Mouse (Mus musculus) heart, embryonic 14.5 days (tissue): ENCODE data around the gene Dapk1. TPM values are rescaled to one million over a fixed set of nuclear protein-coding genes. Genes with fewer than 3 reads are reported as not detected.

Experiments used
- ATAC-seq: fragments of 200-750 bp; cut with Nextera tagmentation; 2 replicates; pipeline ENCODE4 v1.8.0; 2017; ENCODE audit warnings: low read depth, moderate TSS enrichment; ENCODE audit not compliant: insufficient number of reproducible peaks, insufficient read depth, low FRiP score
- H3K27ac ChIP-seq, 2 experiments: fragments of 200-500 bp in 1 of 2; fragments of 300-500 bp in 1 of 2; sonication (generic) in 1 of 2; replicated peaks in 1 of 2; 2 replicates each; pipeline ENCODE4 v1.5.1; 2012 to 2014; ENCODE audit warnings: low read depth in 2 of 2, low read length in 2 of 2, control low read depth in 1 of 2, mild to moderate bottlenecking in 1 of 2, mixed read lengths in 1 of 2; ENCODE audit not compliant: control insufficient read depth in 1 of 2, insufficient read depth in 1 of 2
- H3K27me3 ChIP-seq: fragments of 300-500 bp; sonication (generic); 2 replicates; pipeline ENCODE4 v1.6.1; 2014; ENCODE audit warnings: mild to moderate bottlenecking, low read length, control low read depth; ENCODE audit not compliant: control insufficient read depth, insufficient read depth
- H3K36me3 ChIP-seq: fragments of 300-500 bp; sonication (generic); 2 replicates; pipeline ENCODE4 v1.6.1; 2014; ENCODE audit warnings: mild to moderate bottlenecking, control low read depth, low read length, mixed read lengths; ENCODE audit not compliant: control insufficient read depth, insufficient read depth
- H3K4me1 ChIP-seq, 2 experiments: fragments of 200-500 bp in 1 of 2; fragments of 300-500 bp in 1 of 2; sonication (generic) in 1 of 2; 2 replicates each; pipeline ENCODE4 v1.6.1; 2012 to 2014; ENCODE audit warnings: low read length in 2 of 2, control low read depth in 1 of 2, mixed read lengths in 1 of 2; ENCODE audit not compliant: control insufficient read depth in 2 of 2, insufficient read depth in 2 of 2
- H3K4me2 ChIP-seq: fragments of 300-500 bp; sonication (generic); 2 replicates; pipeline ENCODE4 v1.6.1; 2014; ENCODE audit warnings: mild to moderate bottlenecking, low read length
- H3K4me3 ChIP-seq, 2 experiments: fragments of 200-500 bp in 1 of 2; fragments of 300-500 bp in 1 of 2; sonication (generic) in 1 of 2; 2 replicates each; pipeline ENCODE4 v1.5.1; 2012 to 2014; ENCODE audit warnings: low read length in 2 of 2, mild to moderate bottlenecking in 2 of 2, control low read depth in 1 of 2, low read depth in 1 of 2, moderate library complexity in 1 of 2; ENCODE audit not compliant: control insufficient read depth in 1 of 2, insufficient read depth in 1 of 2
- H3K9ac ChIP-seq: fragments of 300-500 bp; sonication (generic); 2 replicates; pipeline ENCODE4 v1.6.1; 2014; ENCODE audit warnings: mild to moderate bottlenecking, low read length
- H3K9me3 ChIP-seq: fragments of 300-500 bp; sonication (generic); 2 replicates; pipeline ENCODE4 v1.6.1; 2016; ENCODE audit warnings: low read length, control low read depth; ENCODE audit not compliant: control insufficient read depth
- WGBS: fragments of 180-500 bp; shearing (Covaris S2); extraction: QIAGEN DNeasy Blood & Tissue Kit; methylation state at CpG from one replicate; pipeline ENCODE4 v1.1.7; 2014; 5-methylcytosine and 5-hydroxymethylcytosine counted together
- polyA plus RNA-seq: library from polyadenylated mRNA; unstranded; fragments of >200 nt; fragmentation: Nextera tagmentation; extraction: Ambion mirVana; gene quantifications from 2 replicates; pipeline ENCODE4 v1.2.1, GENCODE M21; 2014

Dapk1 gene
- polyA plus RNA-seq, 1 experiment from 2014 or later, result 8.2 TPM

GRCm38 (mm10) chr13:60709136-60709535 is 107.4 kb downstream of the Dapk1 start:
- Histone ChIP-seq H3K9me3 (no peaks in the 10 kb centered on the region), H3K27me3 (no peaks in the 10 kb centered on the region), H3K4me3 (no peak overlapping the region), H3K36me3 (no peaks in the 10 kb centered on the region), H3K4me2 (no peak overlapping the region), H3K27ac (no peak overlapping the region), H3K9ac (no peak overlapping the region), H3K4me1 (no peaks in the 10 kb centered on the region; a peak in 1 of 4 replicates)
- WGBS, result 83% methylated on average over 6 of the region's 6 CpGs
- ATAC-seq, result no peak

DNA sequence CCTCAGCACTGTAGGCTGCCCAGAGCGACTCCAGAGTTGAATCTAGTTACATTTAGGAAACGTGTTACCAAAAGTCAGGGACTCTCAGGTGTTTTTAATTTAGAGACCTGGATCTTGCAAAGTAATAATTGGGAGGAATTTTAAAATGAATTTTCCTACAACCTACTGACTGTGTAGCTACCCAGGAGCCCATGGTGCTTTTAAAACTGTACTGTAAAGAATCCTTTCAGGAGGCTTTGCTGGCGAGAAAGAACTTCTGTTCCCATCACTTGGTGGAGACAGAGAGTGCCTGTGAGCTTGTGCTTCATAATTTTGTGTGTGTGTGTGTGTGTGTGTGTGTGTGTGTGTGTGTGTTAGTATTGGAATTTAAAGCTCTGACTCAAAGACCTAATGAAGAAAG is 109.2 kb downstream of the Dapk1 start:
- Histone ChIP-seq H3K27me3 (no peaks in the 10 kb centered on the region), H3K4me3 (no peak overlapping the region), H3K4me1 (no peaks in the 10 kb centered on the region; a peak in 1 of 4 replicates), H3K9ac (no peak overlapping the region), H3K4me2 (no peak overlapping the region), H3K27ac (no peak overlapping the region), H3K9me3 (no peaks in the 10 kb centered on the region), H3K36me3 (no peaks in the 10 kb centered on the region)
- ATAC-seq, result no peak
- WGBS, result 88% methylated on average over 3 of the region's 3 CpGs

GRCm38 (mm10) chr13:60713537-60713936 is 111.8 kb downstream of the Dapk1 start:
- H3K36me3 ChIP-seq, result no peaks in the 10 kb centered on the region
- no peak for ATAC-seq
- 91% methylated on average over 4 of the region's 4 CpGs for WGBS

GRCm38 (mm10) chr13:60716107-60716506 is 114.4 kb downstream of the Dapk1 start:
- no peak for ATAC-seq
- Histone ChIP-seq H3K27me3 (no peaks in the 10 kb centered on the region), H3K4me3 (no peak overlapping the region), H3K4me1 (no peaks in the 10 kb centered on the region; a peak in 1 of 4 replicates), H3K27ac (no peak overlapping the region), H3K9ac (no peak overlapping the region), H3K36me3 (peaks cover 11% of the 10 kb centered on the region; the same call in 1 of the 2 replicates), H3K4me2 (no peak overlapping the region), H3K9me3 (no peaks in the 10 kb centered on the region)
- WGBS, result 48% methylated on average over 3 of the region's 3 CpGs

More at GRCm38 (mm10) chr13:60713537-60713936, 111.8 kb downstream of the Dapk1 start:
- no peak overlapping the region for H3K27ac ChIP-seq
- no peak overlapping the region for H3K9ac ChIP-seq
- H3K4me3 ChIP-seq, result no peak overlapping the region
- no peaks in the 10 kb centered on the region; a peak in 1 of 4 replicates for H3K4me1 ChIP-seq
- no peak overlapping the region for H3K4me2 ChIP-seq
- no peaks in the 10 kb centered on the region for H3K27me3 ChIP-seq
- H3K9me3 ChIP-seq, result no peaks in the 10 kb centered on the region

DNA sequence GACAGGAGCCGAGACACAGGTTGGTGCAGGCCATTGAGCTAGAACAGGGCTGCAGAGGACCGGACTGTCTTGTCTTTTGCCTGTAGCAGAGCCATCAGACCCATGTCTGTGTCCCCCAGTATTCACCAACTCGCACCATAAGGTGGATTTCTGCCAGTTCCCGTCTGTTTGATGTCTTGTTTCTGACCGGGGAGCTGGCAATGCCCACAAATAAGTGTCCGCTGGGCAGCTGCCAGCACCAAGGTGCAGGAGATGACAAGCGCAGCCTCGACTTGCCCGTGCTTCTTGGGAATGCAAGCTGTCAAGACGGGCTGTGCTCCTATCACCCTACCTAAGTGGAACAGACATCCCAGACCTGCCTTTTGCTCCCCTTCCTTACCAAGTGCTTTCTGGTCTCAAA is 115.7 kb downstream of the Dapk1 start:
- no peak overlapping the region for H3K9ac ChIP-seq
- peaks cover 11% of the 10 kb centered on the region; the same call in 1 of the 2 replicates for H3K36me3 ChIP-seq
- no peaks in the 10 kb centered on the region for H3K27me3 ChIP-seq
- ATAC-seq, result no peak
- no peak overlapping the region for H3K4me3 ChIP-seq
- whole genome bisulfite sequencing, result 68% methylated on average over 10 of the region's 10 CpGs
- no peak overlapping the region for H3K4me2 ChIP-seq
- no peak overlapping the region for H3K27ac ChIP-seq
- no peaks in the 10 kb centered on the region for H3K9me3 ChIP-seq
- peaks cover 4% of the 10 kb centered on the region in 2 experiments; a peak in 3 of 4 replicates for H3K4me1 ChIP-seq

DNA sequence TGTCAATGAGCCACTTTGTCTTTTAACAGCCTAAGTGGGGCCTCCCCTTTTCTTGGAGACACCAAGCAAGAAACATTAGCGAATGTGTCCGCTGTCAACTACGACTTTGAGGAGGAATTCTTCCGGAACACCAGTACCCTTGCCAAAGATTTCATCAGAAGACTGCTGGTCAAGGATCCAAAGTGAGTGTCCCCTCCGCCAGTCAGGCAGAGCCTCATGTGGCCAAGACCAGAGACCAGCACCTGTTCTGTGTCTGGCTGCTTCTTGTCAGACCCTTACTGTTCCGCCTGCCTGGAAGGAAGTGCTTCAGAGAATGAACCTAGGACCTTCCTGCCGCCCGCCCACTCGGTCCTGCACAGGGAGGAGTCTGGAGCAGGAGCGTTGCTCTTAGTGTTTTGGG is 117.8 kb downstream of the Dapk1 start:
- Histone ChIP-seq H3K4me1 (peaks cover 11 to 13% of the 10 kb centered on the region in 2 experiments), H3K4me2 (no peak overlapping the region), H3K9ac (no peak overlapping the region), H3K36me3 (peaks cover 11% of the 10 kb centered on the region; the same call in 1 of the 2 replicates), H3K9me3 (no peaks in the 10 kb centered on the region), H3K4me3 (no peak overlapping the region), H3K27ac (no peak overlapping the region), H3K27me3 (no peaks in the 10 kb centered on the region)
- ATAC-seq, result no peak
- 65% methylated on average over 10 of the region's 10 CpGs for WGBS

DNA sequence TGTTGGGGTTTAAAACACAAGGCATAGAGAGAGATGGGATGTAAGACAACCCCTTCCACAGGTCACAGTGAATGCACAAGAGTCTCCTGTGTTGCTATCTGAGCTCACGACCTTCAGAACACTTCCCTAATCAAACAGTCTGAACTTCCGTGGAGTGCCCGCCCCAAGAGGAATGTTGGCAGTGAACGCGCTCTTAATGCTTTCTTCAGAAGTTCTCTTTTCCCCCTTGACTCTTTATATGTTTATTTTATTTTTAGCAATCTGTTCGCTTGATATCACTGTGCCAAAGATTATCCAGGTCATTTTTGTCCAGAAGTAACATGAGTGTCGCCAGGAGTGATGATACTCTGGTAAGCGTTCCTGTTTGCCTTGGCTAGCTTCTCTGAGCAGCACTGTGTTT is 121.0 kb downstream of the Dapk1 start:
- ATAC-seq, result no peak
- WGBS, result 20% methylated on average over 8 of the region's 8 CpGs
- Histone ChIP-seq H3K4me1 (peaks cover 11 to 13% of the 10 kb centered on the region in 2 experiments), H3K27me3 (no peaks in the 10 kb centered on the region), H3K4me3 (no peak overlapping the region), H3K4me2 (no peak overlapping the region), H3K9ac (no peak overlapping the region), H3K27ac (peak overlapping the region; percentile 10 to 35; a peak in 3 of 4 replicates), H3K9me3 (no peaks in the 10 kb centered on the region), H3K36me3 (peaks cover 11% of the 10 kb centered on the region; the same call in 1 of the 2 replicates)
